Mouse (Mus musculus) liver, adult 2 months (tissue): ENCODE measurements around the gene Ank.

Experiments used
- CTCF ChIP-seq: fragments of 200-500 bp; IDR thresholded peaks from 2 replicates; pipeline ENCODE4 v1.5.1; 2011; ENCODE audit warnings: low read depth, low read length, control low read depth
- POLR2A ChIP-seq: fragments of 200-500 bp; IDR thresholded peaks from 2 replicates; pipeline ENCODE4 v1.6.1; 2011; ENCODE audit warnings: low read length, control low read depth; ENCODE audit not compliant: insufficient read depth; ENCODE audit errors: extremely low read depth

DNA sequence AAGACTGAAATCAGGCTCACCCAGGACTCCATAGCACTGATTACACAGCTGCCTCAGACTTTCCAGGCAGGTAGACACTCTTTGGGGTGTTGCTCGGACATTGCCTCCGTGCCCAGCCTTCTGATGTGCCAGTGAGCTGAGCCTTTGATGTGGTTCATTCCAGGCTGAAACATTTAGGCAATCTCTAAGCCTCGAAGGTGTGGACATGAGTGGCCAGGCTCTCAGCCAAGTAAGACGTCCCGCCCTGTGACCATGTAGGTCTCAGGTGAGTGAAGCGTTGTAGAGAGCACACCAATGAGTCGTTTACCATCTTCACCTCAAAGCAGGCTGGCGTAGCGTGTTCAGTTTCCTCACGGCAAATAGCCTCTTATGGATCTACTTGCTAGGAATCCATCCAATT, 25.7 kb downstream of the Ank start:
- TF ChIP-seq CTCF (no peak), POLR2A (no peak)
